Mouse (Mus musculus): Measurements from ENCODE around the gene Cdsn.

DNA sequence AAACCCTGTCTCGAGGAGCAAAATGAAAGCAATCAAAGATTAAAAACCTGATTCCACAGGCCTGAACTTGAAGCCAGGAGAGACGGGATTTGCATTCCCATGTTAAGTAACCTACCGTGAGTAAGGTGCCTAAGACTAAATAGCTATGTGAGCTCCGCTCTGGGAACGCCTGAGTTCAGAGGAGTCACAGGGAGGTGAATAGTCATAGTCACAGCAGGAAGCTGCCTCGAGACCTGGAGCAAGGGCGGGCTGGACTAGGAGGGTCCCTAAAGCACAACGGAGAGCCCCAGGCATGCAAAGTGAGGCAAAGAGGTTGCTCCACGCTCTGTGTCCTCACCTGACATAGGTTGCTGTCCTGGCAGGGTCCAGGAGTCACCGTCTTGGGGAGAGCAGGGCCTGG, 12.4 kb upstream of the Cdsn start:
- TF ChIP-seq CTCF (IDR thresholded peaks at IDR 0.05; ENCODE audit: borderline replicate concordance, insufficient read depth, low read length) (no peak), POLR2A (IDR thresholded peaks at IDR 0.05; ENCODE audit: low read depth, low read length) (no peak)

All from embryonic fibroblast, embryonic 13.5 days (primary cell).